Mouse (Mus musculus) kidney, adult 2 months (tissue): ENCODE results near the gene Tex46.

Experiments
- CTCF ChIP-seq: fragments of 200-500 bp; conservative IDR thresholded peaks from 2 replicates; pipeline ENCODE4 v1.5.1; 2011; ENCODE audit warnings: low read depth, mild to moderate bottlenecking, control low read depth, low read length, moderate library complexity, mixed read lengths; ENCODE audit not compliant: insufficient read depth, insufficient read length
- POLR2A ChIP-seq: fragments of 200-500 bp; IDR thresholded peaks from one replicate; pipeline ENCODE4 v1.6.1; 2011; ENCODE audit warnings: low read depth, low read length, control low read depth

DNA sequence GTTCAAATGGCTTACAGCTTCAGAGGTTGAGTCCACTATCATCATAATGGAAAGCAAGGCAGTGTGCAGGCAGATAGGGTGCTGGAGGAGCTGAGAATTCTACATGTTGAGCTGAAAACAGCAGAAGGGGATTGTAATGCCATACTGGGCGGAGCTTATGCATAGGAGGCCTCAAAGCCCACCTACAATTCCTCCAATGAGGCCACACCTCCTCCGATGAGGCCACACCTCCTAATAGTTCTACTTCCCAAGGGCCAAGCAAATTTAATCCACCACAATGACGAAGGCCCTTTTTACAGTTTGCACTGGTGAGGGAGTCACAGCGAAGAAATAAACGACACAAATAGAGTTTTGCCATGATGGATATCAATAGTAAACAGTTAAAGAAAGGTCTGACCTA, 26.3 kb downstream of the Tex46 start:
- TF ChIP-seq POLR2A (no peak), CTCF (no peak)
